Mouse (Mus musculus) NIH3T3 (cell line): ENCODE results near the gene Map7d2.

Source experiments
- DNase-seq: peaks from one replicate; pipeline ENCODE4 v3.0.0-alpha.2; 2012; ENCODE audit warnings: low read depth

Map7d2 gene

GRCm38 (mm10) chrX:159509847-159510715, 95.7 kb downstream of the Map7d2 start:
- no peak for DNase-seq

DNA sequence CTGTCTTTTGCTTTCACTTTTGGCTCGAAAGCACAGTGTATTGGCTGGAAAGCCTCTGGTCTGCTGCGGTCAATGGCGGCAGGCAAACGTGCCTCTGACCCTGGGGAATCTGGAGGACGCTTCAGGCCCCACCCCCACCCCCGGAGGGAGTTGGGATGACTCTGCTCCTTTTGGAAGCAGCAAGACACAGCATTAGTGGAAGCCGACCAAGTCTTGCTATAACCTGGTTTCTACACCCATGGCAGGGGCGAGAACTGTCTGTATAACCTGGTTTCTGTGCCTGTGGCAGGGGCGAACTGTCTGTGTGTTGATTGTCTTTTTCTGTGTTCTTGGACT, 96.3 kb downstream of the Map7d2 start:
- no peak for DNase-seq

- DNase-seq = no peak
Observed at GRCm38 (mm10) chrX:159515599-159515998, 101.2 kb downstream of the Map7d2 start.

- no peak for DNase-seq
Observed at GRCm38 (mm10) chrX:159521780-159522179, 107.4 kb downstream of the Map7d2 start.

- no peak for DNase-seq
Observed at GRCm38 (mm10) chrX:159522651-159523050, 108.3 kb downstream of the Map7d2 start.

- DNase-seq = no peak
Observed at GRCm38 (mm10) chrX:159526388-159526787, 112.0 kb downstream of the Map7d2 start, which contains the start of gene Bclaf3. Gene Bclaf3 (plus strand): TSS chrX:159526688.

DNA sequence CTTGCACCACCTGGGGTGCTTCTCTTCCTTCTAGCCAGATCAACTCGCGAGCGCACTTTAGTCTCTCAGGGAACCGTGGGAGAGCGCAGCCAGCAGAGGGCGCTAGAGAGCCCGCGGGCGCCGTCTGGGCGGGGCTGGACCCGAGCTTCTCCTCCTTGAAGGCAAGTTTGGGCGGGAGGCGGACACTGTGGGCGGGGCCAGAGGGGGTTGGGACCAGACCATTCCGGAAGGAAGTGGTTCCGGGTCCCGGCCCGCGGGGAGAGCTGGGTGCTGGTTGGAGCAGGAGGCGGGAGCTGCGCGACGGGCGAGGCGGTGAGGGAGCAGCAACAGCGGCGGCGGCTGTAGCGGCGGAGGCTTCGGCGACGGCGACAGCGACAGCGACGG, 118.0 kb downstream of the Map7d2 start:
- DNase-seq = peak; percentile 97

DNA sequence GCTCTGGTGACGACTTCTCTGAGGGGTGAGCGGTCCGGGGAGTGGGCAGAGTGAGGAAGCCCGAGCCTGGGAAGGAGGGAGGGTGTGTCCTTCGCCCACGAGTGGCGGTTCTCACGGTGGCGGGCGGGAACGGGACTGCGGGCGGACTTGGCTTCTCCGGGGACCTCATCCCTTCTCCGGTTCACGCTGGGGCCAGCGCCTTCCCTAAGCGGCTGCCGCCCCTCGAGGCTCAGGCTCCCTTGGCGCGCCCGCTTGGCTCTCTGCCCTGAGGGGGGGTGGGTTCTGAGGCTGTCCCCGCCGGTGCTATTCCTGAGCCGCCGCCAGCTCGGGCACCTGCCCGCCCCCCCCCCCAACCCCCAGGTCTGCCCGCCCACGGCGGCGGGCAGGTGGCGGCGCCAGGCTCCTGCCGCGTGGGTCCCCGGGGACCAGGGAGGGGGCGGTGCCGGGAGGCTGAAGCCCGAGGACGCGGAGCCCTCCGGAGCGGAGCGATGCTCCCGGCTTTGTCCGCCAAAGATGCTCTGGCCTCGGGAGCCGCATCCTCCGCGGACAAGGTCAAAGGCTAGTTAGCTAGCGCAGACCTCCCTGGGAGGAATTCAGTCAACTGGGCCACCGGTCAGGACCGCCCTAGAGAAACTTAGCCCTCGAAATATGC, 118.6 kb downstream of the Map7d2 start:
- DNase-seq = peak; percentile 43

- DNase-seq = no peak
Observed at GRCm38 (mm10) chrX:159541936-159542335, 127.6 kb downstream of the Map7d2 start.

GRCm38 (mm10) chrX:159547093-159547492, 132.7 kb downstream of the Map7d2 start:
- DNase-seq = no peak
